Comparison of ENCODE assay signal across 9 mouse cellular contexts in genomic region chr19:50264450-50264849, GRCm38 (mm10).
DNase-seq lines count a peak whose midpoint lies in the region; ATAC-seq and TF ChIP-seq lines count a peak whose summit lies in the region.
"Had no signal": no experiment of that assay in that cellular context is flagged by ENCODE, and none has a peak within 500 bp of the region (broad histone marks: within the 10 kb centered on the region; RNA-seq: fewer than 3 reads in every experiment).

No protein-coding gene starts in this region.

- ATAC-seq in limb, embryonic 14.5 days (ENCODE audit: low FRiP score, low read depth): no peak

- H3K27me3 ChIP-seq in limb, embryonic 14.5 days (ENCODE audit: control insufficient read depth, insufficient read depth, low read length): no peaks in the 10 kb centered on the region
- H3K27me3 ChIP-seq: limb, embryonic 15.5 days had no signal

- H3K9me3 ChIP-seq in limb, embryonic 14.5 days (ENCODE audit: control insufficient read depth, low read length): no peaks in the 10 kb centered on the region
- H3K9me3 ChIP-seq: limb, embryonic 15.5 days had no signal

- no peak overlapping the region for H3K27ac ChIP-seq in gastrocnemius, adult 2 months
- H3K27ac ChIP-seq in limb, embryonic 14.5 days (replicated peaks; ENCODE audit: low read depth, low read length): no peak overlapping the region
- H3K27ac ChIP-seq: limb, embryonic 15.5 days had no signal

- no peak overlapping the region for H3K4me3 ChIP-seq in gastrocnemius, adult 2 months
- H3K4me3 ChIP-seq in limb, embryonic 14.5 days (replicated peaks; ENCODE audit: low read length): no peak overlapping the region
- H3K4me3 ChIP-seq: limb, embryonic 15.5 days had no signal

- H3K4me2 ChIP-seq in limb, embryonic 14.5 days (replicated peaks; ENCODE audit: low read depth, low read length, severe bottlenecking): no peak overlapping the region
- H3K4me2 ChIP-seq: limb, embryonic 15.5 days had no signal

- TF ChIP-seq POLR2A in limb, embryonic 14.5 days (IDR thresholded peaks at IDR 0.05; ENCODE audit: borderline replicate concordance, extremely low read depth, insufficient read depth, insufficient read length): no peak

- H3K4me1 ChIP-seq in limb, embryonic 14.5 days (ENCODE audit: control insufficient read depth, insufficient read depth, low read length): no peaks in the 10 kb centered on the region
- H3K4me1 ChIP-seq: limb, embryonic 15.5 days had no signal

- DNase-seq in gastrocnemius, adult 2 months: peak; percentile 13
- DNase-seq in gastrocnemius, adult 8-10 months (ENCODE audit: low spot score in 2 of 2): no peak
- peak; percentile 6 for DNase-seq in ovary, postnatal 14 days (ENCODE audit: low spot score)
- DNase-seq in ovary, postnatal 10 days (ENCODE audit: low spot score): no peak
- peak; percentile 70 for DNase-seq in embryo, embryonic 11 days
- peak; percentile 72 for DNase-seq in limb, embryonic 14.5 days (ENCODE audit: low spot score)
- no peak for DNase-seq in spleen, postnatal 36 days (ENCODE audit: low spot score in 2 of 2)
- DNase-seq in c-Kit-positive CD71-positive TER-119-positive erythroid progenitor cells, embryonic 14.5 days (ENCODE audit: low spot score): no peak

- 86% methylated on average over 1 of the region's 1 CpGs for WGBS in limb, embryonic 14.5 days

- peak; percentile 42 for TF ChIP-seq CTCF in gastrocnemius, adult 2 months (IDR thresholded peaks at IDR 0.05)

- H3K9ac ChIP-seq in limb, embryonic 14.5 days (ENCODE audit: low read depth, low read length, severe bottlenecking): no peak overlapping the region
- H3K9ac ChIP-seq: limb, embryonic 15.5 days had no signal

- H3K36me3 ChIP-seq in limb, embryonic 14.5 days (ENCODE audit: control insufficient read depth, insufficient read depth, low read length): no peaks in the 10 kb centered on the region
- H3K36me3 ChIP-seq: limb, embryonic 15.5 days had no signal

- intact Hi-C loops in gastrocnemius, adult 2 months (cut with DNase I): no loop called here

Comparison
In these comparisons a context has a peak if more than half of its experiments do, and no peak if none do; other contexts are left out.
1. DNase-seq: peak in gastrocnemius, adult 2 months (single experiment), ovary, postnatal 14 days (single experiment), embryo, embryonic 11 days (single experiment) and limb, embryonic 14.5 days (single experiment); none in gastrocnemius, adult 8-10 months (0 of 2), ovary, postnatal 10 days (single experiment), spleen, postnatal 36 days (0 of 2) and c-Kit-positive CD71-positive TER-119-positive erythroid progenitor cells, embryonic 14.5 days (single experiment).